Mouse (Mus musculus) ES-Bruce4 (cell line): ENCODE measurements at regions not wholly inside any gene's neighbourhood (a gene's known extent, or its start where the extent isn't known, plus 50 kb on each side); places are given as distances from the start of the nearest gene placed in this dataset.

Experiments
- H3K27ac ChIP-seq: 2 replicates; pipeline ENCODE4 v1.5.1; 2012; ENCODE audit warnings: low read length, inconsistent platforms; ENCODE audit not compliant: insufficient read depth
- H3K27me3 ChIP-seq: 2 replicates; pipeline ENCODE4 v1.6.1; 2012; ENCODE audit warnings: mild to moderate bottlenecking, low read length, inconsistent platforms; ENCODE audit not compliant: control insufficient read depth, poor library complexity, insufficient read depth, severe bottlenecking
- H3K36me3 ChIP-seq: 2 replicates; pipeline ENCODE4 v1.6.1; 2012; ENCODE audit warnings: inconsistent platforms, mild to moderate bottlenecking, low read length, moderate library complexity; ENCODE audit not compliant: control insufficient read depth, poor library complexity, insufficient read depth, severe bottlenecking
- H3K4me1 ChIP-seq: one replicate; pipeline ENCODE4 v1.8.1; 2011; ENCODE audit warnings: low read length; ENCODE audit not compliant: control insufficient read depth, insufficient read depth
- H3K4me3 ChIP-seq: 2 replicates; pipeline ENCODE4 v1.5.1; 2011; ENCODE audit warnings: low read depth, mild to moderate bottlenecking, low read length
- H3K9ac ChIP-seq: 2 replicates; pipeline ENCODE4 v1.6.1; 2012; ENCODE audit warnings: low read depth, mild to moderate bottlenecking, inconsistent platforms; ENCODE audit not compliant: poor library complexity, severe bottlenecking
- H3K9me3 ChIP-seq: replicated peaks from 2 replicates; pipeline ENCODE4 v1.6.1; 2012; ENCODE audit warnings: mild to moderate bottlenecking, low read length, inconsistent platforms; ENCODE audit not compliant: control insufficient read depth, poor library complexity, insufficient read depth, severe bottlenecking
- CTCF ChIP-seq: IDR thresholded peaks from one replicate; pipeline ENCODE4 v1.8.1; 2011; ENCODE audit warnings: low read depth, low read length
- EP300 ChIP-seq: IDR thresholded peaks from 2 replicates; pipeline ENCODE4 v1.6.1; 2011; ENCODE audit warnings: low read depth, low read length; ENCODE audit not compliant: insufficient read depth
- POLR2A ChIP-seq: IDR thresholded peaks from one replicate; pipeline ENCODE4 v1.8.1; 2011; ENCODE audit warnings: low read length; ENCODE audit not compliant: insufficient read depth

GRCm38 (mm10) chr11:33005183-33005582 is 142.0 kb downstream of the Fgf18 start:
- Histone ChIP-seq H3K9me3 (no peaks in the 10 kb centered on the region), H3K9ac (no peak overlapping the region), H3K27me3 (no peaks in the 10 kb centered on the region), H3K4me1 (no peaks in the 10 kb centered on the region), H3K36me3 (no peaks in the 10 kb centered on the region), H3K27ac (no peak overlapping the region), H3K4me3 (no peak overlapping the region)
- TF ChIP-seq EP300 = no peak
- no peak for TF ChIP-seq POLR2A
- no peak for TF ChIP-seq CTCF

GRCm38 (mm10) chr11:33004603-33005002 is 142.6 kb downstream of the Fgf18 start:
- H3K4me3 ChIP-seq = no peak overlapping the region
- no peak overlapping the region for H3K9ac ChIP-seq
- no peaks in the 10 kb centered on the region for H3K9me3 ChIP-seq
- no peak for TF ChIP-seq CTCF
- no peak for TF ChIP-seq POLR2A
- H3K4me1 ChIP-seq = no peaks in the 10 kb centered on the region
- H3K27me3 ChIP-seq = no peaks in the 10 kb centered on the region
- no peak overlapping the region for H3K27ac ChIP-seq
- H3K36me3 ChIP-seq = no peaks in the 10 kb centered on the region

GRCm38 (mm10) chr11:32999684-33000255 is 147.4 kb downstream of the Fgf18 start:
- Histone ChIP-seq H3K9ac (no peak overlapping the region), H3K27me3 (no peaks in the 10 kb centered on the region), H3K4me3 (no peak overlapping the region), H3K9me3 (no peaks in the 10 kb centered on the region), H3K4me1 (no peaks in the 10 kb centered on the region), H3K27ac (no peak overlapping the region), H3K36me3 (no peaks in the 10 kb centered on the region)
- TF ChIP-seq POLR2A (no peak), EP300 (no peak), CTCF (no peak)

GRCm38 (mm10) chr11:32998687-32999605 is 148.3 kb downstream of the Fgf18 start:
- H3K9ac ChIP-seq = no peak overlapping the region
- no peak for TF ChIP-seq CTCF
- TF ChIP-seq POLR2A = no peak
- no peak for TF ChIP-seq EP300
- H3K4me3 ChIP-seq = no peak overlapping the region
- H3K4me1 ChIP-seq = no peaks in the 10 kb centered on the region
- no peak overlapping the region for H3K27ac ChIP-seq
- no peaks in the 10 kb centered on the region for H3K36me3 ChIP-seq
- H3K27me3 ChIP-seq = no peaks in the 10 kb centered on the region
- no peaks in the 10 kb centered on the region for H3K9me3 ChIP-seq

GRCm38 (mm10) chr11:32994391-32994790 is 152.8 kb downstream of the Fgf18 start:
- Histone ChIP-seq H3K27ac (no peak overlapping the region), H3K27me3 (no peaks in the 10 kb centered on the region), H3K4me3 (no peak overlapping the region), H3K9ac (no peak overlapping the region), H3K9me3 (no peaks in the 10 kb centered on the region), H3K36me3 (no peaks in the 10 kb centered on the region), H3K4me1 (no peaks in the 10 kb centered on the region)
- TF ChIP-seq CTCF = no peak
- TF ChIP-seq EP300 = no peak
- no peak for TF ChIP-seq POLR2A

GRCm38 (mm10) chr11:32993439-32993838 is 153.8 kb downstream of the Fgf18 start:
- TF ChIP-seq CTCF (no peak), EP300 (no peak), POLR2A (no peak)
- no peaks in the 10 kb centered on the region for H3K4me1 ChIP-seq
- H3K9ac ChIP-seq = no peak overlapping the region
- no peak overlapping the region for H3K4me3 ChIP-seq
- H3K27me3 ChIP-seq = no peaks in the 10 kb centered on the region
- no peak overlapping the region for H3K27ac ChIP-seq
- no peaks in the 10 kb centered on the region for H3K36me3 ChIP-seq
- no peaks in the 10 kb centered on the region for H3K9me3 ChIP-seq
